Mouse (Mus musculus) spleen, adult 2 months (tissue): ENCODE data around the gene Pik3r4.

Source experiments
- CTCF ChIP-seq: fragments of 200-500 bp; IDR thresholded peaks from 2 replicates; pipeline ENCODE4 v1.5.1; 2011; ENCODE audit warnings: mild to moderate bottlenecking, inconsistent platforms; ENCODE audit not compliant: insufficient read depth, insufficient read length, insufficient replicate concordance; ENCODE audit errors: extremely low read depth
- POLR2A ChIP-seq: fragments of 200-500 bp; IDR thresholded peaks from 2 replicates; pipeline ENCODE4 v1.6.1; 2011; ENCODE audit warnings: low read depth, low read length, inconsistent platforms

GRCm38 (mm10) chr9:105659877-105660276 is 17.1 kb downstream of the Pik3r4 start:
- TF ChIP-seq CTCF (no peak), POLR2A (no peak)
